Mouse (Mus musculus): ENCODE measurements around the gene Exosc5. TPM values are rescaled to one million over a fixed set of nuclear protein-coding genes. Genes with fewer than 3 reads are reported as not detected.

The Exosc5 gene
- total and polyA plus RNA-seq, 3 experiments: 109 to 134 TPM; not detected in 1

DNA sequence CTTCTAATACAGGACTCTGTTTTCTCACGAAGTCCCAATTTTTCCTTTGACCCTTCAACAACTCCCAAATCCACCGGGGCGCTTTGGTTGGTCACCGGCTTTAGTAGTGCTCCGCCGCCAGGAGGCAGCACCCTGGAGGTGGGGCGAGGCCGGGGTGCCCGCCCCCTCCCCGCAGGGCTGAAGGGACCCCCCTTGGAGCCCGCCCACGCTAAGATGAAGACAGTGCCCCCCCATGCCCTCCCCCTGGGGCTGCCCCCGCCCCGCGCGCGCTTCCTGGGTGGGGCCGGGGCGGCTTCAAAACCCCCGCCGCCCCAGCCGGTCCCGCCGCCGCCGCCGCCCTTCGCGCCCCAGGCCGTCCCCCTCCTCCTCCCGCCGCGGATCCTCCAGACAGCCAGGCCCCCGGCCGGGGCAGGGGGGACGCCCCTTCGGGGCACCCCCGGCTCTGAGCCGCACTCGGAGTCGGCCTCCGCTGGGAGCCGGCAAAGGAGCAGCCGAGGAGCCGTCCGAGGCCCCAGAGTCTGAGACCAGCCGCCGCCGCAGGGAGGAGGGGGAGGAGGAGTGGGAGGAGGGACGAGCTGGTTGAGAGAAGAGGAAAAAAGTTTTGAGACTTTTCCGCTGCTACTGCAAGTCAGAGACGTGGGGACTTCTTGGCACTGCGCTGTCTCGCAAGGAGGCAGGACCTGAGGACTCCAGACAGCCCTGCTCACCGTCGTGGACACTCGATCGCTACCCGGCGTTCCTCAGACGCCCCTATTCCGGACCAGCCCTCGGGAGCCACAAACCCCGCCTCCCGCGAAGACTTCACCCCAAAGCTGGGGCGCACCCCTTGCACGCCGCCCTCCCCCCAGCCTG is 27.9 kb downstream of the Exosc5 start, which contains the start of gene Tgfb1:
TSS of gene Tgfb1 (plus strand) at position 323 of the 852 bp plus-strand sequence.
- Histone ChIP-seq H3K36me3 (ENCODE audit: control insufficient read depth in 1 of 2, insufficient read depth in 2 of 2, low read length in 2 of 2) (peaks cover 4 to 49% of the 10 kb centered on the region in 2 experiments), H3K9me3 (replicated peaks; ENCODE audit: insufficient read depth, low read length) (no peaks in the 10 kb centered on the region), H3K27me3 (ENCODE audit: control insufficient read depth in 1 of 2, insufficient read depth in 2 of 2, low read length in 2 of 2) (no peaks in the 10 kb centered on the region), H3K27ac (ENCODE audit: control insufficient read depth, low read depth, low read length) (peak within 1 kb of the TSS; percentile 98), H3K9ac (ENCODE audit: control insufficient read depth, low read depth, low read length, poor library complexity, severe bottlenecking) (peak within 1 kb of the TSS; percentile 99), H3K4me1 (ENCODE audit: control insufficient read depth in 1 of 2, insufficient read depth in 2 of 2, low read length in 2 of 2) (peaks cover 13 to 53% of the 10 kb centered on the region in 2 experiments), H3K4me3 (ENCODE audit: control insufficient read depth in 1 of 2, insufficient read depth in 1 of 2, low read depth in 2 of 2, low read length in 2 of 2) (peak within 1 kb of the TSS; percentile 80 to 97), H3K79me2 (ENCODE audit: control insufficient read depth, insufficient read depth, low read length, poor library complexity) (peaks cover 78% of the 10 kb centered on the region)
- peak; percentile 93 for DNase-seq (ENCODE audit: low read depth, low spot score)
- peak; percentile 78 for TF ChIP-seq TBP (IDR thresholded peaks at IDR 0.05; ENCODE audit: low read depth, low read length)
- TF ChIP-seq POLR2A (IDR thresholded peaks at IDR 0.05; ENCODE audit: control insufficient read depth in 1 of 2, insufficient read depth in 1 of 2, low read depth in 1 of 2, low read length in 2 of 2, poor library complexity in 1 of 2): peak; percentile 63 to 89
- no peak for TF ChIP-seq GABPA (IDR thresholded peaks at IDR 0.05; ENCODE audit: low read depth, low read length)
- no peak for TF ChIP-seq MEF2A (IDR thresholded peaks at IDR 0.05; ENCODE audit: extremely low read depth, insufficient replicate concordance, low read depth, low read length, poor library complexity, severe bottlenecking)
- peak in 2 of 3 experiments; percentile 38 to 85; a peak in 4 of 6 replicates for TF ChIP-seq CTCF (IDR thresholded peaks at IDR 0.05 in 2 of 3, conservative IDR thresholded peaks at IDR 0.05 in 1 of 3; ENCODE audit: control insufficient read depth in 1 of 3, insufficient read depth in 1 of 3, low read depth in 2 of 3, low read length in 3 of 3, poor library complexity in 1 of 3, severe bottlenecking in 1 of 3)

- Histone ChIP-seq H3K9ac (ENCODE audit: control insufficient read depth, low read depth, low read length, poor library complexity, severe bottlenecking) (peak overlapping the region; percentile 99), H3K79me2 (ENCODE audit: control insufficient read depth, insufficient read depth, low read length, poor library complexity) (peaks cover 76% of the 10 kb centered on the region), H3K27me3 (ENCODE audit: control insufficient read depth in 1 of 2, insufficient read depth in 2 of 2, low read length in 2 of 2) (no peaks in the 10 kb centered on the region), H3K9me3 (replicated peaks; ENCODE audit: insufficient read depth, low read length) (no peaks in the 10 kb centered on the region), H3K36me3 (ENCODE audit: control insufficient read depth in 1 of 2, insufficient read depth in 2 of 2, low read length in 2 of 2) (peaks cover 4 to 43% of the 10 kb centered on the region in 2 experiments), H3K4me1 (ENCODE audit: control insufficient read depth in 1 of 2, insufficient read depth in 2 of 2, low read length in 2 of 2) (peaks cover 7 to 43% of the 10 kb centered on the region in 2 experiments), H3K4me3 (ENCODE audit: control insufficient read depth in 1 of 2, insufficient read depth in 1 of 2, low read depth in 2 of 2, low read length in 2 of 2) (peak overlapping the region; percentile 80 to 97), H3K27ac (ENCODE audit: control insufficient read depth, low read depth, low read length) (peak overlapping the region; percentile 98)
- DNase-seq (ENCODE audit: low read depth, low spot score): peak; percentile 56
- TF ChIP-seq CTCF (IDR thresholded peaks at IDR 0.05 in 2 of 3, conservative IDR thresholded peaks at IDR 0.05 in 1 of 3; ENCODE audit: control insufficient read depth in 1 of 3, insufficient read depth in 1 of 3, low read depth in 2 of 3, low read length in 3 of 3, poor library complexity in 1 of 3, severe bottlenecking in 1 of 3): peak in 1 of 3 experiments; percentile 66; a peak in 3 of 6 replicates
- 0 out of 2 replicates have a peak, but pooled peaks have one; percentile 46 for TF ChIP-seq UBTF (IDR thresholded peaks at IDR 0.05; ENCODE audit: borderline replicate concordance, insufficient read depth, low read depth, low read length)
- no peak for TF ChIP-seq CHD1 (IDR thresholded peaks at IDR 0.05; ENCODE audit: low read depth, low read length)
- no peak for TF ChIP-seq JUND (IDR thresholded peaks at IDR 0.05; ENCODE audit: low read depth, low read length)
- TF ChIP-seq USF1 (IDR thresholded peaks at IDR 0.05; ENCODE audit: low read depth, low read length): no peak
- no peak for TF ChIP-seq ZKSCAN1 (IDR thresholded peaks at IDR 0.05; ENCODE audit: low read depth, low read length)
- no peak for TF ChIP-seq CHD2 (IDR thresholded peaks at IDR 0.05; ENCODE audit: low read length)
- TF ChIP-seq E2F4 (IDR thresholded peaks at IDR 0.05; ENCODE audit: borderline replicate concordance, low read depth, low read length): no peak
- no peak for TF ChIP-seq EP300 (IDR thresholded peaks at IDR 0.05; ENCODE audit: low read depth in 1 of 2, low read length in 2 of 2)
- TF ChIP-seq MAZ (IDR thresholded peaks at IDR 0.05; ENCODE audit: low read depth, low read length): no peak
- no peak for TF ChIP-seq TAL1 (IDR thresholded peaks at IDR 0.05; ENCODE audit: low read length)
- TF ChIP-seq TCF12 (IDR thresholded peaks at IDR 0.05; ENCODE audit: low read depth, low read length): no peak
- peak in 1 of 2 experiments; percentile 36; a peak in 1 of 4 replicates for TF ChIP-seq POLR2A (IDR thresholded peaks at IDR 0.05; ENCODE audit: control insufficient read depth in 1 of 2, insufficient read depth in 1 of 2, low read depth in 1 of 2, low read length in 2 of 2, poor library complexity in 1 of 2)
- TF ChIP-seq POLR2AphosphoS2 (IDR thresholded peaks at IDR 0.05; ENCODE audit: low read length): no peak
- TF ChIP-seq GATA1 (IDR thresholded peaks at IDR 0.05; ENCODE audit: low read depth, low read length): no peak
- no peak for TF ChIP-seq NELFE (IDR thresholded peaks at IDR 0.05; ENCODE audit: low read depth, low read length)
- no peak for TF ChIP-seq SIN3A (IDR thresholded peaks at IDR 0.05; ENCODE audit: low read length)
- no peak for TF ChIP-seq MYB (IDR thresholded peaks at IDR 0.05; ENCODE audit: low read depth, low read length)
- no peak for TF ChIP-seq MAFK (IDR thresholded peaks at IDR 0.05; ENCODE audit: borderline replicate concordance, low read depth, low read length)
Measured at GRCm38 (mm10) chr7:25687811-25688401, 28.9 kb downstream of the Exosc5 start.
